Mouse (Mus musculus) heart, embryonic 11.5 days (tissue): Measurements from ENCODE around the gene Sigirr. TPM values are rescaled to one million over a fixed set of nuclear protein-coding genes. Genes with fewer than 3 reads are reported as not detected.

Source experiments
- ATAC-seq: fragments of 200-750 bp; cut with Nextera tagmentation; replicated peaks from 2 replicates; pipeline ENCODE4 v1.8.0; 2017; ENCODE audit warnings: moderate library complexity; ENCODE audit not compliant: insufficient number of reproducible peaks, low FRiP score, low TSS enrichment
- H3K27ac ChIP-seq: fragments of 300-500 bp; sonication (generic); 2 replicates; pipeline ENCODE4 v1.5.1; 2014; ENCODE audit warnings: mild to moderate bottlenecking, low read depth, low read length
- H3K27me3 ChIP-seq: fragments of 300-500 bp; sonication (generic); 2 replicates; pipeline ENCODE4 v1.6.1; 2014; ENCODE audit warnings: mild to moderate bottlenecking, low read length, mixed read lengths; ENCODE audit not compliant: control insufficient read depth, insufficient read depth
- H3K36me3 ChIP-seq: fragments of 300-500 bp; sonication (generic); 2 replicates; pipeline ENCODE4 v1.6.1; 2014; ENCODE audit warnings: mild to moderate bottlenecking, low read length, moderate library complexity, mixed read lengths; ENCODE audit not compliant: control insufficient read depth, insufficient read depth
- H3K4me1 ChIP-seq: fragments of 300-500 bp; sonication (generic); 2 replicates; pipeline ENCODE4 v1.6.1; 2014; ENCODE audit warnings: low read length; ENCODE audit not compliant: control insufficient read depth, insufficient read depth
- H3K4me2 ChIP-seq: fragments of 300-500 bp; sonication (generic); 2 replicates; pipeline ENCODE4 v1.6.1; 2014; ENCODE audit warnings: mild to moderate bottlenecking, moderate library complexity
- H3K4me3 ChIP-seq: fragments of 300-500 bp; sonication (generic); 2 replicates; pipeline ENCODE4 v1.5.1; 2014; ENCODE audit warnings: low read depth, low read length
- H3K9ac ChIP-seq: fragments of 300-500 bp; sonication (generic); 2 replicates; pipeline ENCODE4 v1.6.1; 2014; ENCODE audit warnings: mild to moderate bottlenecking, low read depth, low read length, moderate library complexity
- H3K9me3 ChIP-seq: fragments of 300-500 bp; sonication (generic); replicated peaks from 2 replicates; pipeline ENCODE4 v1.6.1; 2016; ENCODE audit warnings: low read length; ENCODE audit not compliant: control insufficient read depth
- WGBS: fragments of 180-500 bp; shearing (Covaris S2); extraction: QIAGEN DNeasy Blood & Tissue Kit; methylation state at CpG from one replicate; pipeline ENCODE4 v1.1.7; 2014; ENCODE audit not compliant: insufficient replicate concordance; 5-methylcytosine and 5-hydroxymethylcytosine counted together
- polyA plus RNA-seq: library from polyadenylated mRNA; unstranded; fragments of >200 nt; fragmentation: Nextera tagmentation; extraction: Ambion mirVana; gene quantifications from 2 replicates; pipeline ENCODE4 v1.2.1, GENCODE M21; 2014

Gene Sigirr
- polyA plus RNA-seq, 1 experiment from 2014 or later: 2.3 TPM

DNA sequence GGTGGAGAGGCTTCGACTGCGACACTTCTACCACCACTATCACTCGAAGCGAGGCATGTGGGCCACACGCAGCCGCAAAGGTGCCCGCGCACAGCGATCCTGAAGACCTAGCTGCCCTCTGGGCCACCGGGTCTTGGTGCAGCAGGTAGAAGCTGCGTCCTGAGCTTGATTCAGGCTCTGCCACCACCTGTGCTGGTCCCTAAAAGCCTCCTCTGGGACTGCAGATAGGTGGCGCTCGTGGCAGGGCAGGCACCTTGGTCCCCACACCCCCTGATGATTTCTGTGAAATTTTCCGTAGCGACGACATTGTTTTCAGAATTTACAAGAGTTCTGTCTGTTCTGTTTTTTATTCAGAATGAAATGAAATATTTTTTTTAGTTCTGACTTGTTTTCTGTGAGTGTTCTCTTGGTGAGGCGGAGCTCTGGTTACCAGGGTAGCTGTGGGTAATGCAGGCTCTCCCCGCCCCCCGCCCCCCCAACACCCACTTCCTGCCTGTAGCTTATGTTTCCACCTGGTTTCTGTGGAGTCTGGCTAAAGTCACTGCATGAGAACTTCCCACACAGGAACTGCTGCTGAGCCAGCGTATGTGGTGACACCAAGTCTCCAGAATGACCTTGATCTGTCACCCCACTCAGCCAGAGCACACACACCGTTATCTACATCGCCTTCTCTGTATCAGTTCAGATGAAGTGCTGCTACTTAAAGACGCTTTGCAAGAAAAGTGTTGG, 28.2 kb downstream of the Sigirr start:
- Histone ChIP-seq H3K27ac (no peak overlapping the region), H3K36me3 (no peaks in the 10 kb centered on the region), H3K9me3 (no peaks in the 10 kb centered on the region), H3K4me2 (no peak overlapping the region), H3K4me3 (no peak overlapping the region), H3K9ac (no peak overlapping the region), H3K27me3 (peaks cover 70% of the 10 kb centered on the region), H3K4me1 (peaks cover 4% of the 10 kb centered on the region)
- no peak for ATAC-seq
- 18% methylated on average over 23 of the region's 23 CpGs for WGBS

DNA sequence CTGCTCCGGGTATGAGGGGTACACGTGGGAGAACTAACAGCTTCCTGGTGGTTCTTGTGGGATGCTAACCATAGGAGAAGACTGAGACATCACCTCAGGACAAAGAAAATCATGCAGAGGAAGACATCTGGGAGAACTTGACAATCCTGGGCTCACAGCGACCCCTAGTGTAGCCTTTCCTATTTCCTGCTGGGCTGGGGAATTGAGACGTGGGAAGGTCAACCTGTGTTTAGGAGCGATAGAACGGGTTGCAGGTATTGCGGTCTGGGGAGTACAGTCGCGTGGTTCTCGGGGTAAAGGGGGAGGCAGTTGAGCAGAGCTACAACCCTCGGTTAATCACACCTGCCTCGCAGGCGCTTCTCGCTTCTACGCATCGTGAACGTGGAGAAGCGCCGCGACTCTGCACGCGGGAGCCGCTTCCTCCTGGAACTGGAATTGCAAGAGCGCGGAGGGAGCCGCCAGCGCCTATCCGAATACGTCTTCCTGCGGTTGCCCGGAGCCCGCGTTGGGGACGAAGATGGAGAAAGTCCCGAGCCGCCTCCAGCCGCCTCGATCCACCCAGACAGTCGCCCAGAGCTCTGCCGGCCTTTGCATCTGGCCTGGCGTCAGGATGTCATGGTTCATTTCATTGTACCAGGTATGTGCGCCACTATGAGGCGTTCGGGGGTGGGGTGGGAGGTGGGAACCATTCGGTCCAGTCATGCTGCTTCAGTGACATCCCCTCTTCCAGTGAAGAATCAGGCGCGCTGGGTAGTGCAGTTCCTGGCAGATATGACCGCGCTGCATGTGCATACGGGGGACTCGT, 30.1 kb downstream of the Sigirr start:
- ATAC-seq: no peak
- peak overlapping the region; percentile 52 for H3K9ac ChIP-seq
- peaks cover 69% of the 10 kb centered on the region for H3K27me3 ChIP-seq
- under 1% methylated on average over 51 of the region's 51 CpGs for WGBS
- peak overlapping the region; percentile 78 for H3K4me2 ChIP-seq
- no peak overlapping the region for H3K27ac ChIP-seq
- peak overlapping the region; percentile 40 for H3K4me3 ChIP-seq
- no peaks in the 10 kb centered on the region for H3K36me3 ChIP-seq
- peaks cover 4% of the 10 kb centered on the region for H3K4me1 ChIP-seq
- H3K9me3 ChIP-seq: no peaks in the 10 kb centered on the region

- Histone ChIP-seq H3K27ac (no peak overlapping the region), H3K27me3 (peaks cover 65% of the 10 kb centered on the region)
- WGBS: 62% methylated on average over 19 of the region's 19 CpGs
Measured at GRCm38 (mm10) chr7:141068351-141068750, 32.0 kb downstream of the Sigirr start.

DNA sequence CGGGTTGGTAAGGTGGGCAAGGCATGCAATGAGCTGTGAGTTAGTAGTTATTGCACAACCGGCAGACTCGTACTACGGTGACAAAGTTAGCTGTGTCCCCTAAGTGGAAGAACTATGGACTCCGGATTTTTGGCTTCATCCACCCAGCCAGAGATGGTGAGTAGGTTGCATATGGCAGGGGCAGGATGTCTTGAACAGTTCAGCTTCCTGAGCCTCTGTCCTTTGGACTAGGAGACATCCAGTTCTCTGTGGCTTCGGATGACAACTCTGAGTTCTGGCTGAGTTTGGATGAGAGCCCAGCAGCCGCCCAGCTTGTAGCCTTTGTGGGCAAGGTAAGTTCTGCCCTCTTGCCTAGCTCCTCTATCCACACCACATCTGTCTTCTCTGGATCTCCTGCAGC, 35.8 kb downstream of the Sigirr start:
- no peak overlapping the region for H3K4me2 ChIP-seq
- no peak overlapping the region for H3K9ac ChIP-seq
- WGBS: 81% methylated on average over 7 of the region's 7 CpGs
- H3K36me3 ChIP-seq: no peaks in the 10 kb centered on the region
- peaks cover 73% of the 10 kb centered on the region for H3K27me3 ChIP-seq
- ATAC-seq: no peak
- no peak overlapping the region for H3K27ac ChIP-seq
- 0 out of 2 replicates have a peak, but pooled peaks cover 4% of the 10 kb centered on the region for H3K4me1 ChIP-seq
- H3K9me3 ChIP-seq: no peaks in the 10 kb centered on the region
- no peak overlapping the region for H3K4me3 ChIP-seq

More at GRCm38 (mm10) chr7:141068351-141068750, 32.0 kb downstream of the Sigirr start:
- Histone ChIP-seq H3K9me3 (no peaks in the 10 kb centered on the region), H3K36me3 (no peaks in the 10 kb centered on the region), H3K4me1 (peaks cover 4% of the 10 kb centered on the region), H3K4me3 (no peak overlapping the region), H3K9ac (no peak overlapping the region), H3K4me2 (no peak overlapping the region)
- ATAC-seq: no peak

GRCm38 (mm10) chr7:141064175-141064574, 36.2 kb downstream of the Sigirr start:
- H3K4me2 ChIP-seq: no peak overlapping the region
- no peak overlapping the region for H3K4me3 ChIP-seq
- H3K27me3 ChIP-seq: peaks cover 75% of the 10 kb centered on the region
- 70% methylated on average over 7 of the region's 7 CpGs for WGBS
- no peak for ATAC-seq
- 0 out of 2 replicates have a peak, but pooled peaks cover 4% of the 10 kb centered on the region for H3K4me1 ChIP-seq
- H3K9me3 ChIP-seq: no peaks in the 10 kb centered on the region
- no peaks in the 10 kb centered on the region for H3K36me3 ChIP-seq
- no peak overlapping the region for H3K9ac ChIP-seq
- H3K27ac ChIP-seq: no peak overlapping the region

GRCm38 (mm10) chr7:141063353-141063752, 37.0 kb downstream of the Sigirr start:
- Histone ChIP-seq H3K4me2 (no peak overlapping the region), H3K36me3 (no peaks in the 10 kb centered on the region), H3K27me3 (peaks cover 75% of the 10 kb centered on the region), H3K9me3 (no peaks in the 10 kb centered on the region), H3K27ac (no peak overlapping the region), H3K4me1 (0 out of 2 replicates have a peak, but pooled peaks cover 4% of the 10 kb centered on the region), H3K4me3 (no peak overlapping the region), H3K9ac (no peak overlapping the region)
- ATAC-seq: no peak
- 66% methylated on average over 3 of the region's 3 CpGs for WGBS

DNA sequence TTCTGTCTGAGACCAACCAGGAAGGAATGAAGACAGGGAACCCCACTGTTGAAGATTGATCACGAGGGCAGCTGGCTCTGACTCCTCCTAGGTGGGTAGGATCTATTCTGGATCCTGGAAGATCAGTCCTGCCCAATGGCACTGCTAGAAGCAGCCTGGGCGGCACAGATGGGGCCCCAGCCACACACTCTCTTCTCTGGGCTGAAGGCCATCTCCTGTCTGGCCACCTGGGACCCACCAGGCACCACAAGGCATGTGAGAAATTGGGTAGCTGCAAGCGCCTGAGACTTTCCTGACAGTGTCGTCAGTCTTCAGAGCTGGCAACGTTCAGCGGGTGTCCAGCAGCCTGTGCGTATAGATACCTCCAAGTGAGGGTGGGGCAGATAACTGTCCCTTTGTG, 37.8 kb downstream of the Sigirr start:
- Histone ChIP-seq H3K27me3 (peaks cover 72% of the 10 kb centered on the region), H3K4me2 (no peak overlapping the region), H3K9ac (no peak overlapping the region), H3K4me1 (0 out of 2 replicates have a peak, but pooled peaks cover 4% of the 10 kb centered on the region), H3K27ac (no peak overlapping the region), H3K4me3 (no peak overlapping the region), H3K9me3 (no peaks in the 10 kb centered on the region), H3K36me3 (no peaks in the 10 kb centered on the region)
- ATAC-seq: no peak
- WGBS: 72% methylated on average over 7 of the region's 7 CpGs

- H3K4me3 ChIP-seq: peak overlapping the region; percentile 63
- WGBS: under 1% methylated on average over 23 of the region's 37 CpGs
- H3K27me3 ChIP-seq: peaks cover 62% of the 10 kb centered on the region
- no peaks in the 10 kb centered on the region for H3K36me3 ChIP-seq
- peak; percentile 3; the same call in 1 of the 2 replicates for ATAC-seq
- H3K9me3 ChIP-seq: no peaks in the 10 kb centered on the region
- H3K9ac ChIP-seq: peak overlapping the region; percentile 66
- H3K4me2 ChIP-seq: peak overlapping the region; percentile 92
- H3K4me1 ChIP-seq: 0 out of 2 replicates have a peak, but pooled peaks cover 4% of the 10 kb centered on the region
- H3K27ac ChIP-seq: no peak overlapping the region
Measured at GRCm38 (mm10) chr7:141061269-141061692, 39.1 kb downstream of the Sigirr start.
